Mouse (Mus musculus) embryo, embryonic 10.5 days (tissue): ENCODE measurements at regions not wholly inside any gene's neighbourhood (a gene's known extent, or its start where the extent isn't known, plus 50 kb on each side); places are given as distances from the start of the nearest gene placed in this dataset.

Experiments
- DNase-seq: peaks from one replicate; pipeline ENCODE4 v3.0.0-alpha.2; 2015; ENCODE audit warnings: low spot score

GRCm38 (mm10) chr5:64462411-64462810 is 306.3 kb downstream of the Tbc1d1 start:
- no peak for DNase-seq

DNA sequence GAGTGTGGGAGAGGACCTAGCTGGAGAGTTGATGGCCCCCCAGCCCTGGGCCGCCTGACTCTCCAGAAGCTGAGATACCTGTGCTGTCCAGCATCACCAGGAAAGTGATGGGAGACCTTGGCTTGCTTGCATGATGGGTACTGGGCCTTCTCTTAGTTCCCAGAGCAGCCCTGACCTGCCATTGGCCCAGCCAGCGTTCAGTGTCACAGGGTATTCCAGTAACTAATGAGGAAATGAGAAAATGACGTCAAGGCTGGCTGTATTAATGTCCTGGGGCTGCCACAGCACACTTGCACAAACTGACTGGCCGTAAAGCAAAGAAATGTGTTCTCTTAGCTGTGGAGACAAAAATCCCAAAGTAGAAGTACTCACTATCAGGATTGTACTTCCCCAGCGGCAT is 307.5 kb downstream of the Tbc1d1 start:
- DNase-seq, result no peak

GRCm38 (mm10) chr5:64466320-64466719 is 310.2 kb downstream of the Tbc1d1 start:
- DNase-seq, result no peak

GRCm38 (mm10) chr5:64467856-64468255 is 311.8 kb downstream of the Tbc1d1 start:
- no peak for DNase-seq

DNA sequence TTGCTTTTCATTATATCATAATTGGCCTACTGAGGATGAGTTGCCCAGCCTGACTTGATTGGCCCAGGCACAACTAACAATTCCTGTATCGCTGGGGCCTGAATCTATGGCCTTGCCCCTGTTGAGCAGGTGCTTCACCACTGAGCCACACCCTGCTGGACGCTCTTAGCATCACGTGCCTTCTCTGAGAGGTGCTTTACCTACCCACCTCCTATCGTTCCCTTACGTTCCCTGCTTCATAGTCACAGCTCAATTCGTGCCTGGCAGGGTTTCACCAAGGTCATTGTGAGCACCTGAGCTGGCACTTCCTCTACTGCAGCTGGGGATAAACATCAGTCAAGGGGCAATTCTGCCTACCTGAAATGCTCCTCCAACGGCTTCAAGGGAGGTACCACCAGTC is 312.2 kb downstream of the Tbc1d1 start:
- no peak for DNase-seq

DNA sequence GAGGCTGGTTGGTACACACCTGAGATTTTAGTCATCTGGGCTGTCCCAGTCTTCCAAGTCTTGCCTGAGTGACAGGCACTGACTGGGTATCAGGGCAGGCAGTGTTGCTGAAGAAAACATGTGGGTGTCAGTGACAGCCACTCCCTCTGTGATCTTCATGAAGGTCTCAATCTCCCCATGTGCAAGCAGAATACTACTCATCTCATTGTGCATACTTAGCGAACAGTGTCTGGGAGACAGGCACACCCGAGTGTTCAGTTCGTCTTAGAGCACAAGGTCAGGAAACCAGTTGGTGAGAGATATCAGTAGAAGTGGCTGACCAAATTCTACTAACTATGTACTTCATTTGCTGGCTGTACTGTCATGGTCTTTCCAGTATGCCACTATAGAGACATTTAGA is 315.9 kb downstream of the Tbc1d1 start:
- no peak for DNase-seq

DNA sequence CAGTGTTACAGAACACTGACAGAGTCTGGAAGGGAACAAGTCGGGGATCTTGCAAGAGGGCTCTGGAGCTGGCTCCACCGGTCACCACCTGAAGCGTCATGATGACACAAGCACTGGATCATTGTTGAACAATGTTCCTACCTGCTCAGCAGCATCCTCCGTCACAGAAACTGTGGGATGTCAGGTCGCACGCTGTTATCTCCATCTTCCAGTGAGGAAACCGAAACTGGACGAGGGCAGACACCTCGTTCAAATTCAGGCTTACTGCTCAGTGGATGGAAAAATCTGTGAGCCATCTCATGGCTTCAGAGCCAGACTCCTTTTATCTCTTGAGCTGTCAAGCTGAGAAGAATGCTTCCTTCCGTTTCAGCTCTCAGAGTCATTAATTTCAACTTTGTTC is 316.3 kb downstream of the Tbc1d1 start:
- no peak for DNase-seq

DNA sequence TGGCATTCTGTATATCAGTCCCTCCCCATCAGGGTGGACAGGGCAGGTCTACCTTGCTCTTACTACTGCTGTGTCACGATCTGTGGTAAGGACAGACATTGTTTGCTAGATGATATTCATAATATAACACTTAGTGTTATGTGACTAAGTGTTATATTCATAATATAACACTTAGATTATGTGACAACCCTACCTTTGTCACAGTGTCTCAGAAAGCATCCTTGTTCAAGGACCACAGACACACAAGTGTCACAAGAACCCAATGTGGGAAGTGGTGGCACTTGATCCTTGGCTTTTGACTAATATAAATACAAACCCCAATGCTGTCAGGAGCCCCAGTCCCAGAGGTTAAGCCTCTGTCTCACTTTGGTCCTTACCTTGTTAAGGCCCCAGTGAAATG is 318.8 kb downstream of the Tbc1d1 start:
- no peak for DNase-seq

GRCm38 (mm10) chr5:64475736-64476519 is 319.8 kb downstream of the Tbc1d1 start:
- no peak for DNase-seq

DNA sequence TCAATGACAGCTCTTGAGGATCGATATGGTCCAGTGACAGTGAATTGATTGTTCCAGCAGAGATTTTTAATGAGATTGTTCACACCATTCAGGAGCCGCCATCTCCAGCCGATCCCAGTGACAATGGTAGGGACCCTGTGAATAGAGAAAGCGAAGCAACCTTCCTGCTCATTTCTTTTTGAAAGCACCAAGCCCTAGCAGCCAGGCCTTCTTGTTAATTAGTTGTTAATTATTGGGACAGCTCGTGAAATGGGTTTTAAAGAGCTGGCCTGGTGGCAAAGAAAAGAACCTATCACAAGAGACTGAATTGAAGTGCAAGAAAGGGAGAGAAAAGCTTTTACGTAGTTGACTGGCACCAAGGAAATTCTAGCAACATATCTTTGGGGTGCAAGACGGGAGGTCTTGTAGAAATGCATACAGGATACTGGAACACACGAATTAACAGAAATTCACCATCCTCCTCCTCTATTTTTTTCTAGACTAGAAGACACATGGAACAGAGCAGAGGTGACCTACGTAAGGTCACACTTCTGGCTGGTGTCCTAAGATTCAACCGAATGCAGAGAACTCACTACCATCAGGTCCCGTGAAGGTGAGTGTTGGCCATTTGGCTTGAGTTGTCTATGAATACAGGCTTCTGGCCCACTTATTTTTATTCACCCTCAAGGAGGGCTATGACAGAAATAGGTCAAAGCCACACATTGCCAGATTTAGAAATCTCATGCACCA is 320.7 kb downstream of the Tbc1d1 start:
- DNase-seq, result peak; percentile 39

DNA sequence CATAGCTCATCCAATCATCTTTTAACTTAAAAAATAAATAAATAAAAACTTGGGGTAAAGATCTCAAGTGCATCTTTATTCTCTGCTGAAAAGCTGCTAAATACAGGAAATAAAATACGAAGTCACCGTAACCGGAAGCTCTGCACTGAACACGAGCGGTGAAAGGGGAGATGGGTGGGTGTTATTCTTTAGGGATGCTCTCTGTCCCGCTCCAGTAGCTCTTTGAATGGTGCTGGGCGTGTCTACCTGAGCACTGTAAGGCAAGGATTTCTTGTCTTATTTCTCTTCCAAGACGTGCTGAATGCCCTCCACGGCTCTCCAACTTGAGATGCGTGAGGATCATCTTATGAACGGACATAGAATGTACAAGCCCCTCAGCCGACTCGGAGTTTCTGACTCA is 322.0 kb downstream of the Tbc1d1 start:
- DNase-seq, result no peak

DNA sequence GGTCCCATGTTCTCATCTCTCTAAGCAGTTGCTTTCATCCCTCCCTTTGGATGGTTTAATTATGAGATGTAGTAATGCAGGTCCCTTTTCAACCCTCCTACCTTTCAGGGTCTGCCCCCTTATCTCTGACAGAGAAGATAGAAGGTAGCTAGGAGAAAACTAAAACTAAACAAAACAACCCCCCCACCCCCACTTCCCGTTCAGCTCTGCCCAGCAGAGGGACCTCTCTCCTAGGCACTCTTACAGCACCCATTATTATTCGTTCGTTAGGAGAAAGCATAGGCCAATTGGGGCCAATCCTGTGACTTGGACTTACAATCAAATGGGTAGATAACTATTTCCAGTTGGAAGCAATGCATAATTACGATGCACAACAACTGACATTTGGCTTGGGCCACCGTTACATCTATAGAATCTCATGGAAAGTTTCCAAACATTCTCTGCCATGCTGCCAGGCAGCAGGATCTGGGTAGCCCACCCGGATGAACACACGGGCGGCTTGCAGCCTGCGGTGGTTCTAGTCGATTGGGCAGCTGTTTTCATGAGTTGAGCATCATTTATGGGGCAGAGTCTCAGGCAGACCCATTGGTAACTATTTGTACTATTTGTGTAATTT is 322.6 kb downstream of the Tbc1d1 start:
- no peak for DNase-seq

- DNase-seq, result no peak
Observed at GRCm38 (mm10) chr5:64479315-64479714, 323.2 kb downstream of the Tbc1d1 start.

GRCm38 (mm10) chr5:64485043-64485442 is 318.1 kb upstream of the Klf3 start:
- no peak for DNase-seq

DNA sequence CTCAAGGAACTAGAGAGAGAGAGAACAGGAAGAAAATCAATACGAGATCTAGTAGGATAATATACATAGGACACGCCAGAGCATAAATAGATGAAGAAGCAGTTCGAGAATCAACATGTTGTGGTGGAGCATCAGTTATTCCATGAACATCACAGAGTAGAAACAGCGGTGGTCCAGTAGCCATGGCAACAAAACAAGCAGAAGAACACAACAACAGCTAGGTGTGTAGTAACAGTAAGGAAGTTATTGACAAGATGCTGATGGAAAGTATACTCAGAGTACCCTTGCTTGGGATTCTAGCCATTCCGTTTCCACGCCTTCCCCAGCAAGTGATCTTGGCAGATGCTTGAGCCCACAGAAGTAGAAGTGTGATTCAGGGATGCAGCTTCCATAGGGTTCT is 317.3 kb upstream of the Klf3 start:
- no peak for DNase-seq

GRCm38 (mm10) chr5:64486761-64487160 is 316.4 kb upstream of the Klf3 start:
- DNase-seq, result no peak

- DNase-seq, result no peak
Observed at GRCm38 (mm10) chr5:64487698-64488398, 315.3 kb upstream of the Klf3 start.

- DNase-seq, result peak; percentile 57
Observed at GRCm38 (mm10) chr5:64489656-64490444, 313.3 kb upstream of the Klf3 start.

DNA sequence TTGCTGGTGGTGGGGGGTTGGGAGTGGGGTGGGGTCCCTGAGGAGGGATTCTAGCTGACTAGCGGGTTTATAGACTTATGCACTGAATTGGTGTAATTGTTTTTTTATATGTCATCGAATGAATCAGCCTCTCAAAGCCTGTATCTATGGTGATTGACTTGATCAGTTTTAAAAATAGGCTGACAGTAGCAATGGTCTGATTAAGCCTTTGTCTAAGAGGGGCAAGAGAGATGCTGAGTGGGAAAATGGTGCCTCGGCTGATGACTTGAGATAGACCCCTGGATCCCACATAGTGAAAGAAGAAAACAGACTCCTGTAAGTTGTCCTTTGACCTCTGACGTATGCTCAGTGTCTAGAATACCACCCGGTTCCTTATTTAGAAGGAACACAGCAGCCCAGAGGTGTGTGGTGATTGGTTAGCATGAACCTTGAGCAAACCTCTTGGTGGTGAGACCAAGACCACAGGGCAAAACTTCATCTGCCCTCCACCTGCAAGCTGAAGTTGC is 312.7 kb upstream of the Klf3 start:
- DNase-seq, result peak; percentile 34

- DNase-seq, result no peak
Observed at GRCm38 (mm10) chr5:64494429-64494828, 308.8 kb upstream of the Klf3 start.

DNA sequence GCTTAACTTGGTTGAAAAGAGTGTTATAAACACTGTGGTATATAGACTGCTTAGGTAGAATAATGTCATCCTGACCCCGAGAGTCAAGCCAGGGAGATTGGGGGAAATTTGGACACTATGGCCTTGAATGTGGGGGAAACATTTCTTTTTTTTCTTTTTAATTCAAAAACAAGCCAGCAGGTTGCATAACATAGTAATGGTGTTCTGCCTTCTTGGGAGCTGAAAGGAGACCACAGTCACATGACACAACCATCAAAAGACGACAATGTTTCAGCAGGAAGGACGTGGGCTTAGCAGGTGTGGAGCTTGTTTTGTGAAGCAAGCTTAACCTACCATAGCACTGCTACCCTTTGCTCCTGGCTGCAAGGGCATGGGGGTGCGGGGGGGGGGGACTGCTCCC is 306.3 kb upstream of the Klf3 start:
- DNase-seq, result no peak

DNA sequence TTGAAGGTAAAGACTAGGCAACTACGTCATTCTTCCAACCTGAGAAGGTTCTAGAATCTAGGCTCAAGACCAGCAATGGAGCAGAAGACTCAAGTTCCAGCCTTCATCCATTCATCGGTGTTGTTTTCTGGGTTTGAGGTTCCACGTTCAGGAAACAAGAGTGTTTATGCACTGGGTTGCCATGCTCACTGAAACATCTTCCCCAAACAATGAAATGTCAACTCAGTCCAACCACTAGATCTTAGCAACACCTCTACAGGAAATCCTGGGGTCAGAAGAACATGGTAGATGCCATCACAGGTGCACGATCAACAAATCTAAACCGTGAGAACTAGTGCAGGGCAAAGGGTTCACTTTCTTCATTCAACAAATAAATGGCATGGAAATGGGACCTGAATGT is 304.8 kb upstream of the Klf3 start:
- DNase-seq, result no peak
